In the genomic region with DNA sequence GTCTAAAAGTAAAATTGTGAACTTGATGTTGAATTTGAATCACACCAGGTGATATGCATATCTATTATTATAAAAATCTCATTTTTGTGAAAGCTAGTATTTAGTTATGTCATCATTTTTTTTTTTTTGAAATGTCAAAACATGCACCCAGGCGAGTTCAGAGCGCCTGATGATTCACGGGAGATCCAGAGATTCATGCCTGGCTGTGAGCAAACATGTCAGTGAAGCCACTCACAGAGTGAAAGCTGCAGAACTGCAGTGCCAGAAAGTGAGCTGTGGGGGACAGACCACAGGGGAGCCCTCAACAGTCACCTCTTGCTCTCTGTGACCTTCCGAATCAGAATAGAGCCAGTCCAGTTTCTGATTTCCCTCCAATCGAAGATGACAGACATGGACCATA, we compare ENCODE assay signal across 34 mouse cellular contexts.
"Had no signal": no experiment of that assay in that cellular context is flagged by ENCODE, and none has a peak within 500 bp of the region (broad histone marks: within the 10 kb centered on the region; RNA-seq: fewer than 3 reads in every experiment).

No protein-coding gene starts in this region.

- H3K27ac ChIP-seq: heart, embryonic 13.5 days; hindbrain, embryonic 10.5 days; hindbrain, embryonic 12.5 days; hindbrain, embryonic 13.5 days; hindbrain, embryonic 14.5 days; hindbrain, embryonic 15.5 days; hindbrain, postnatal 0 days; intestine, embryonic 15.5 days; kidney, embryonic 15.5 days; kidney, postnatal 0 days; layer of hippocampus, adult 2 months; left cerebral cortex, adult 2 months had no signal

- H3K9me3 ChIP-seq: heart, embryonic 12.5 days; heart, embryonic 13.5 days; hindbrain, embryonic 10.5 days; hindbrain, embryonic 12.5 days; hindbrain, embryonic 13.5 days; hindbrain, embryonic 15.5 days; intestine, embryonic 15.5 days; kidney, embryonic 15.5 days had no signal

- H3K27me3 ChIP-seq: heart, embryonic 12.5 days; heart, embryonic 13.5 days; hindbrain, embryonic 12.5 days; hindbrain, embryonic 13.5 days; hindbrain, embryonic 15.5 days; intestine, embryonic 15.5 days; kidney, embryonic 15.5 days had no signal

- H3K36me3 ChIP-seq: heart, embryonic 12.5 days; heart, embryonic 13.5 days; hindbrain, embryonic 10.5 days; hindbrain, embryonic 12.5 days; hindbrain, embryonic 13.5 days; hindbrain, embryonic 15.5 days; intestine, embryonic 15.5 days; kidney, embryonic 15.5 days had no signal

- ATAC-seq: hindbrain, embryonic 16.5 days; hindbrain, postnatal 0 days; inflammation-experienced regulatory T-cells, adult 6 months; intestine, embryonic 15.5 days; intestine, embryonic 16.5 days; intestine, postnatal 0 days had no signal

- DNase-seq: heart, postnatal 10 days; heart, postnatal 14 days; heart, postnatal 36 days; heart, postnatal 4 days; kidney, adult 11 months; kidney, adult 18-20 months; kidney, adult 2 months; kidney, adult 8-10 months; kidney, adult 9 months; kidney, postnatal 10 days; kidney, postnatal 14 days; kidney, postnatal 25 days; kidney, postnatal 36 days; kidney, postnatal 4 days; layer of hippocampus, adult 9-11 months; layer of hippocampus, postnatal 36 days had no signal

- H3K4me1 ChIP-seq: hindbrain, embryonic 12.5 days; hindbrain, embryonic 13.5 days; hindbrain, embryonic 15.5 days; intestine, embryonic 15.5 days had no signal

- H3K4me3 ChIP-seq: heart, embryonic 12.5 days; heart, embryonic 13.5 days; hindbrain, embryonic 10.5 days; hindbrain, embryonic 12.5 days; hindbrain, embryonic 13.5 days; hindbrain, embryonic 15.5 days; intestine, embryonic 15.5 days; kidney, embryonic 15.5 days; layer of hippocampus, adult 2 months; left cerebral cortex, adult 2 months had no signal

- H3K9ac ChIP-seq: heart, embryonic 12.5 days; heart, embryonic 13.5 days; hindbrain, embryonic 12.5 days; hindbrain, embryonic 13.5 days; hindbrain, embryonic 14.5 days; hindbrain, embryonic 15.5 days; intestine, embryonic 15.5 days; kidney, embryonic 15.5 days had no signal

- H3K4me2 ChIP-seq: heart, embryonic 11.5 days; heart, embryonic 12.5 days; heart, embryonic 13.5 days; hindbrain, embryonic 12.5 days; hindbrain, embryonic 13.5 days; hindbrain, embryonic 14.5 days; hindbrain, embryonic 15.5 days; intestine, embryonic 15.5 days; kidney, embryonic 15.5 days had no signal
